Mouse (Mus musculus): ENCODE data around the gene Smim8.

The Smim8 gene

DNA sequence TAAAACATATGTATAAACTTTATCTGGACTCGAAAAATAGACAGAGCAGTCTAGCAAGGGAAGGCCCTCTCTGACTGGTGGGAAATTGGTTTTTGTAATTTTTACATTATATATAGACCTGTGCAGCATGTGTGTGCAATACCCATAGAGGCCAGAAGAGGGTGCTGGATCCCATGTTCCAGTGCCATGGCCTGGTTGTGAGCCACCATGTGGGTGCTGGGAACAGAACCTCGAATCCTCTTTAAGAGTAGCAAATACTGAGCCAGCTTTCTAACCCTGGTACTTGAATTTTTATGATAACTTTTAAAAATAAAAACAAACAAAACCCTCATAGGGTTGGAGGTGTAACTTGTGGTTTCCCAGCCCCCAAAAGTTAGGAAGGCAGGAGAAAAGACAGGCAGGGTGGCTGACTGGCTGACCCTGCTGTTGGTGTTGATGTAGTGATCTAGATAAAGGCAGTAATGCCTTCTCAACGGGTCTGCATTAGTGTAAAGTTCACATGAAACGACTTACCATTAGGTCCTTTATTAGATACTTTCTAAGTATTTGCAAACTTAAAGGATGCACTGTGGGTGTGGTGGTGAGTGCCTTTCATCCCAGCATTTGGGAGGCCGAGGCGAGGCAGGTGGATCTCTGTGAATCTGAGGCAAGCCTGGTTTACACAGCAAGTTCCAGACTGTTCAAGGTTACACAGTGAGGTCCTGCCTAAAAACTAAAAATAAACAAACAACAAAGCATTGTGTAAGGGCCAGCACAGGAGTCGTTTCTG is 57.9 kb downstream of the Smim8 start:
- peak; percentile 52 for DNase-seq (ENCODE audit: low read depth, low spot score)

DNA sequence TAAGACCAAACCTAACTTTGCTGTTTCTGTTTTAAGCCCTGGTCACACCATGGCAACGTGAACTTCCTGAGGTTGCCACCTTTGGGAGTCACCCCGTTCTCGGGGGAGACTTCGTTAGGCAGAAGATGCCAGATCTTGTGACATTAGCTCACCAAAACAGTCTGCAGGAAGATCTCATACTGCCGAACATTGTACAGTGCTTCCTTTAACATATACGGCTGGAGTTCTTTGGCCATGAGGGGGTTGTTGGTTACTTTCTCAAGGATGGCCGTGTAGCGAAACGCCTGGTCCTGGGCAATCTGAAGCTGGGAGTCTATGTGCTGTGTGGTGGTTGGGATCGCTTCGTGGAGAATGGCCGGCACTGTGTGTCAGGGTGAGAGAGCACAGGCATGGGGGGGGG is 58.8 kb downstream of the Smim8 start:
- DNase-seq (ENCODE audit: low read depth, low spot score): no peak

Data from ES-CJ7 (cell line).